Mouse (Mus musculus): ENCODE measurements at regions not wholly inside any gene's neighbourhood (a gene's known extent, or its start where the extent isn't known, plus 50 kb on each side); places are given as distances from the start of the nearest gene placed in this dataset.

DNA sequence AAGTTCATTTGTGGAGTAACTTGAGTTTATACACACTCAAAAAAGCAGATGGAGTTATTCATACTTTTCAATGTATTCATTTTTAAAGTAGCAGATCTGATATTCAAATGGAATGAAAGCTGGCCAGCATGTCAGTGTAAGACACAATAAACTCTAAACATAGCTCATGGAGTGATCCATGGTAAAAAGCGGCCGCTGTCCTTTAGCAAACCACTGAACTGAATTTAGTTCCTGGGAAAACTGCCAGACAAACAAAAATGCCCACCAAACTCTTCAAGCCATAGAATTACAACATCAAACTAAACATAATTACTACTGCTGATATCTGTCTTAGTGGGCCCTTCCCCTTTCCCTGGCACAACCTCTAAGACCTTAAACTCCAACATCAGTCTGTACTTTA is 425.0 kb downstream of the Pcdh10 start:
- Histone ChIP-seq H3K9me3 (ENCODE audit: control insufficient read depth, low read length) (no peaks in the 10 kb centered on the region), H3K9ac (replicated peaks; ENCODE audit: low read length) (no peak overlapping the region), H3K27me3 (ENCODE audit: control insufficient read depth, insufficient read depth, low read length) (no peaks in the 10 kb centered on the region), H3K36me3 (ENCODE audit: control insufficient read depth, insufficient read depth, low read length) (no peaks in the 10 kb centered on the region), H3K4me2 (ENCODE audit: low read length) (no peak overlapping the region), H3K27ac (replicated peaks; ENCODE audit: low read depth, low read length) (no peak overlapping the region), H3K4me1 (ENCODE audit: control insufficient read depth, insufficient read depth, low read length) (no peaks in the 10 kb centered on the region), H3K4me3 (replicated peaks; ENCODE audit: low read depth, low read length) (no peak overlapping the region)
- peak; percentile 2 for DNase-seq
- 87% methylated on average over 2 of the region's 2 CpGs for WGBS
- no peak for ATAC-seq (ENCODE audit: low FRiP score, low TSS enrichment)

Measured in midbrain, embryonic 14.5 days (tissue).